Mouse (Mus musculus) lung, adult 2 months (tissue): Measurements from ENCODE around the gene Clasrp.

Source experiments
- CTCF ChIP-seq: fragments of 200-500 bp; IDR thresholded peaks from 2 replicates; pipeline ENCODE4 v1.5.1; 2011; ENCODE audit warnings: mild to moderate bottlenecking, low read length, control low read depth; ENCODE audit not compliant: insufficient read depth
- POLR2A ChIP-seq: fragments of 200-500 bp; IDR thresholded peaks from 2 replicates; pipeline ENCODE4 v1.6.1; 2011; ENCODE audit warnings: low read depth, mild to moderate bottlenecking, control low read depth, low read length, borderline replicate concordance; ENCODE audit errors: extremely low read depth

DNA sequence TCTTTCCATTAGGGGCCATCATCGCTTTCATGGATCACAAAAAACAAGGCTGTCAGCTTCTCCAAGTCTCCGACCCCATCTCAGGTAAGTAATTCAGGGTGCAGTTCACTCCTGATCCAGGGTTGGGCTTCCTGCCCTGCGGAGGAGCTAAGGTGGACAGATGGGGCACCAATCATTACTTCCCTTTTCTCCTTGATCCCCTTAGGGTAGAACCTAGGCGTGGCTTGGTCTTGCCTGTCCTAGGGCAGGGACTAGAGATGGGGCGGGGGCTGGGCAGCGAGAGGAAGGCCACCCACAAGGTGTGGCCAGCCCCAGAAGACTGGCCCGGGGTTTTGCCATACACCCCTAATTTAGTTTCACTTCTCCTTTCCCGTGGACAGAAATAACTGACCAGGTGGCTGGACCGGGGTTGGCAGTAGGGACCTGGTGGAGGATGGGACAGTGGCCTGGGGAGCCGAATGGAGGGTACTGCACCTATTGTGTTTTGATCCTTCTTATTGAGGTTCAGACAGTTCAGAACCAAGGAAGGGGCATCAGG is 26.3 kb downstream of the Clasrp start:
- TF ChIP-seq POLR2A (no peak), CTCF (no peak)
